Mouse (Mus musculus) cerebellum, adult 8-10 months (tissue): ENCODE measurements around the gene Dock2.
"Not testable (repeated sequence)": the region's sequence is repeated elsewhere in the genome, so short reads cannot be mapped to it uniquely, and the experiment has no call there.

Experiments
- DNase-seq: peaks from one replicate; pipeline ENCODE4 v3.0.0; 2022

Dock2 gene

DNA sequence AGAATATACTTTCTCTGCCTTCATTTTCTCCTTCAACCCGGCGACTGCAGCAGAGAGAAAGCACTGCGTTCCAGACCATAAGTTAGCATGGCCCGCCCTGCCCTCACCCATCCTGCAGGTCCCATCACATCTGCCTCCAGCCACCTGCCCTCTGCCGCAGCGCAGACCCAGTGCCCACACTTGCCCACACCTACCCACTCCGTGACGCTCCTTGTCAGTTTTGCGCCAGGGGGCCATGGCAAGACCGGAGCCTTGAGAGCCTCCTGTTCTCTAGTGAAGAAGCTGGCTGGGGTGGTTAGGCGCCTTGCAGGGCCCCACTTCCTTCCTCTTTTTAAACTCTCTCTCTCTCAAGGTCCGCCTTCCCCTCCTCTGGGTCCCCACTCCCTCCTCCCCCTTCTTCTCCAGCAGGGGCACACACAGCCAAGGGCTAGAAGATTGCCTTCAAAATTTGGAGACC, at the start of gene Dock2:
TSS of gene Dock2 (minus strand) at position 306 of the 457 bp plus-strand sequence.
- no peak for DNase-seq

DNA sequence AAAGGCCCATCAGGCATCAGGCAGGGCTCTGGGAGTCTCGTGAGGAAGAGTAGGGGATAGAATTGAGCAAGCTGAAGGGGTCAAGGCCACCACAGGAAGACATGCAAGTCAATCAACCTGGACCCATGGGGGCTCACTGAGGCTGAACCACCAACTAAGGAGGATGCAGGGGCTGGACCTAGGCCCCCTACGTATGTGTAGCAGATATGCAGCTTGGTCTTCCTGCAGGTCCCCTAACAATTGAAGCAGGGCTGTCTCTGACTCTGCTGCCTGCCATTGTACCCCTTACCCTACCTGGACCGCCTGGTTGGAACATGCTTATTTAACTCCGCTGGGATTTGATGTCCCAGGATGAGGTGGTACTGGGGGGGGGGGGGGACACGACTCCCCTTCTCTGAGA, 49.0 kb upstream of the Dock2 start:
- DNase-seq, result no peak

- DNase-seq, result no peak
These were observed 44.1 kb upstream of the Dock2 start for GRCm38 (mm10) chr11:34827803-34828202.

GRCm38 (mm10) chr11:34826940-34827339, 43.2 kb upstream of the Dock2 start:
- DNase-seq, result no peak

DNA sequence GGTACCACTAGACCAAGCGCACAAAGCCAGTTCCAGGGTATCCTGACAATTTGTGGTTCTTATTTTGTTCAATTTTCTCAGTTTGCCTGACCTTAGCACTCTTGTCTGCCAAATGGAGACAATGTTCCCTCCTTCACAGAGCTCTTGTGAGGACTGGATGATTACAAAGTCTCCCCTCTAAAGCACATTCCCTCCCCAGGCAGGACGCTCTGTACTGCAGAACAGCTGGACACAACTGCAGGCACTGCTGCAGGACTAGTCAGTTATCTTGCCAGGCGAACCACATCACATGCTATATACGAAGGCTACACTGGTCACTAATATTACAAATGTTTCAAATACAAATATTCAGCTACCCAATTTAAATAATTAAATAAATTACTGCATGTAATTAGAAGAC, 41.1 kb upstream of the Dock2 start:
- DNase-seq, result no peak

DNA sequence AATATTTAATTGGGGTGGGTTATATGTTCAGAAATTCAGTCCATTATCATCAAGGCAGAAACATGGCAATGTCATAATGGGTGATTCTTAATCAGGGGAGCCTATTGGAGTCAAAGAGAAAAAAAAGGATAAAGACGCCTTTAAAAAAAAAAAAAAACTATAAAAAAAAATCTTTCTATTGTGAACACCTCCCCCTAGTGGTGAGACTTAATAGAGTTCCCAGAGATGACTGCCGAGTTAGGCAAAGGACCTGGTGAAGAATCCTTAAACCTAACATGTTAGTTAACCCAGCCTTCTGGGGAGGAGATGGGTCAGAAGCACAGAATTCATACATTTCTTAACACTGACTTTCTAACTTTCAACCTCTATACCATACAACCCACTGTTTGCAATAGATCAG, 31.1 kb upstream of the Dock2 start:
- no peak for DNase-seq

- no peak for DNase-seq
These were observed 30.6 kb upstream of the Dock2 start for GRCm38 (mm10) chr11:34814319-34814718.

GRCm38 (mm10) chr11:34805026-34805425, 21.3 kb upstream of the Dock2 start:
- DNase-seq, result not testable (repeated sequence)

- DNase-seq, result not testable (repeated sequence)
These were observed 14.4 kb upstream of the Dock2 start for GRCm38 (mm10) chr11:34798066-34798465.

DNA sequence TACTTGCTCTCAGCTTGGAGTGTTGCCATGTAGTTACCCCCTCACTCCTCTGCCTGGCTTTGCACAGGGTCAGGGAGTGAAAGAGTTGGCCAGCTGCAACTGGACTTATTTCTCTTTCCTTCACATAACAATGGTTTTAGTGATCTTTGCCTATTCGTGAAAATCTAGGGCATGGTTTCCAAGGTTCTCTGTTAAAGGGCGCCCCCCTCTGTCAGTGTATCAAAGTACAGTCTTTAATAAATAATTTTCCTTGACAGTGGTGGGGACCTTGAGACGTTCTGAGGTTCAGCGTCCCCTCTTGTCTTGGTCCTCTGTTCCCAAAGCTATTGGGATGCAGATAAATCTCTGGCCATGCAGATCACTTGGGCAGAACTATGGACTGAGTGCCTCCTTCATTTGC, 12.4 kb upstream of the Dock2 start:
- DNase-seq, result no peak

DNA sequence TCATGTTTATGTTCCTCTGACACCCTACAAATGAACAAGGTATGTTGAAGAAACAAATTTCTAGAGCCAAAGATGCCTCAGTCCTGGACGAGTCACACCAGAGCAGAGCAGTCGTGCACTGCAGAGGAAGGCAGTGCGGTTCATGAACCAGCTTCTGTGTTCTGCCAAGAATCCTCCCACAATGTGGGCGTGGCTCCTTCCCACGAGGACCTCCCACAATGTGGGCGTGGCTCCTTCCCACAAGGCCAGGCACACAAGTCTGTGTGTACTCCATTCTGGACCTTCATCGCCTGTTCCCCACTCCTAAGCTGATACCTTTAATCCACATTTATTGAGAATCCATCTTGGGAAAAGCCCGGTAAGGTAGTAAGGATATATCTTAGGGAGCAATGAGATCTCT, 8.2 kb upstream of the Dock2 start:
- no peak for DNase-seq

DNA sequence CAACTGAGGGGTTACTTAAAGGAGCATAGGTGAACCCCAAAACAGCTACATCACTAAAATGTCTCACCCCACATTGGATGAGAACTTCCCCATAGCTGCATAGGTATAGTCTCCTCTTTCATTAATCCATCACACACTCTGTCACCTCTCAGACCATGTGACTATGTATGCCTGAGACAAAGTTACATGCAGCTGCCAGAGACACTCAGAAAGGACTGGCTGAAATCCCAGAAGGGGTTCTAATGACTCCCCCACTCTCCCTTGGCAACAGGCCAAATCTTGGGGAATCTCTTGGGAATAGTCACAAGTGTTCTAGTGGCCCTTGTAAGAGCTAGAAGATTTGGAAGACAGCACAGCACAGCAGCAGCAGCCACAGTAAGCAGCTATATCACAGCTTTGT, 1.2 kb upstream of the Dock2 start:
- no peak for DNase-seq

GRCm38 (mm10) chr11:34782516-34783430, 919 bp downstream of the Dock2 start:
- no peak for DNase-seq

DNA sequence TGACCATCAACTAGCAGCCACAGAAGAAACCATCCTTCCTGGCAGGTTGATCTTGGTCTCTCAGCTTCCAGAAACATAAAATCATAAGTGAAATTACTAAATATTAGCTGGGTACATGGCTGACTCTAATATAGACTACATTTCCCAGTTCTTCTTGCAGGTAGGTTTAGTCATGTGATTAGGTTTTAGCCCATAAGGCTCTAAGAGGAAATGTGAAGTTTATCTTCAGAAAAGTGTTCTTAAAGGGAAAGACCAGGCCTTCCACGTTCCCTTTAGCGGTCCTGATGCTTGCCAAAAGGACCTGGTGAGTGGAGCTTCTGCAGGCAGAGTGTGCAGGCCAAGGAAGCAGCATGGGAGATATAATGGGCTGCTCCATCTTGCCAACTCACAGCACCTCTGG, 2.9 kb downstream of the Dock2 start:
- DNase-seq, result no peak

DNA sequence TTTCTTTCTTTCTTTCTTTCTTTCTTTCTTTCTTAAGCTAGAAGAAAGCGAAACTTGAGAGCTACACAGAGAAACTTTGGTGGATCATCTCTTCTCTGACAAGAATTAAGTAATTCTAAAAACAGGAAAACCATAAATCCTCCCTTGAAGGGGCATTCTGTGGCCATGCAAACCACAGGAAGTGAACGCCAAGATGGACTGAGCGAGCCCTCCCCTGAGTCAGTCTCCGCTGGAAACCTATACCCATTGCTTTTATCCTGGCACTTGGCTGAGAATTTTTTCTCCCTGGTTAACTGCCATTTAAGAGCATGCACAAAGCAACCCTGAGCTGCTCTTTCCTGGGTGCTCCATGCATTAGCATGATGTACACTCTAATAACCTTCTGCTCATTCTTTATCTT, 3.7 kb downstream of the Dock2 start:
- no peak for DNase-seq

DNA sequence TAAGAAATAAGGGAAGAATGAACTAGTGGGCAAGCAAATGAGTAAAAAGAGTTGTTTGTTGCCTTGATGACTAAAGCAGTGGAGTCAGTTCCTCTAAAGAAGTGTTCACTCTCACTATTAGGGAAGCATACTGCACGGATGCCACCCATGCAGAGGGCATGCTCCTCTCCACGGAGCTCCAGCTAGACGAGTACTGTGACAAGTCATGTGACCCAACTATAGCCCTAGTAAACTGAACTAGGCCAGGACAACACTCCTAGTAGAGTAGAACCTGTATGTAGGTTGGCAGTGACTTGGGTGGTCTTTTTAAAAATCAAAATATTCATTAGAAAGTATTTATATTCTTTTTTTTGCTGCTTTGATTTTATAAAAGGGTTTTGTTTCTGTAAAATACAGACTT, 5.3 kb downstream of the Dock2 start:
- no peak for DNase-seq

DNA sequence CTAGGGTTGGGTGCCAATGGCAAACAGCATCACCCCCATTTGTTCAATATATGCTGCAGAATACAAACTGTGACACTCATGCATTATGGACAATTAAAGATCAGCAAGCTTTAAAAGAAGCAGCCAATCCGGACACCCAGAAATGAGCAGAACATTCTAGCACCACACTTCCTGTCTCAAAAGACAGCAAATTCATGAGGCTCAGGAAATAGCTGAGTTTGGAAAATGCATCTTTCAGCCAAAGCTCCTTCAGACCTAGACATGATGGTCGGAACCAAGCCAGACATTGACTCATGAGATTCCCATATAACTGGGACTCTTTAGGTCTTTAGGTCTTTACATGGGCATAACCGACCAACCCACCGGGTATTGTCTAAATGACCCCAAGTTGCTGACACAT, 6.2 kb downstream of the Dock2 start:
- no peak for DNase-seq

DNA sequence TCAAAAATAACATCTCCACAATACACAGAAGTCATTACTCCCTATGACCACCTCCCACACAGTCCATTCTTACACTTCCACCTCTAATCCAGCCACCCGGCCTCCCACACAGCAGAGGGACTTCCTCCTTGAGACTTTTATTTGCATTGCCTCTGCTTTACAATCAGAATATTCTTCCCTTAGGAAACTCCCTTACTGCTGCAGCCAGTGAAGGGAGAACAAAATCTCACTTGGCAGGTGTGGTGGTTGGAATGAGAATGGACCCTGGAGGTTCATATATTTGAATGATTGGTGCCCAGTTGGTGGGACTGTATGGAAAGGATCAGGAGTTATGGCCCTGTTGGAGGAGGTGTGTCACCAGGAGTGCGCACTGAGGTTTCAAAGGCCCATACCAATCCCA, 7.6 kb downstream of the Dock2 start:
- no peak for DNase-seq

DNA sequence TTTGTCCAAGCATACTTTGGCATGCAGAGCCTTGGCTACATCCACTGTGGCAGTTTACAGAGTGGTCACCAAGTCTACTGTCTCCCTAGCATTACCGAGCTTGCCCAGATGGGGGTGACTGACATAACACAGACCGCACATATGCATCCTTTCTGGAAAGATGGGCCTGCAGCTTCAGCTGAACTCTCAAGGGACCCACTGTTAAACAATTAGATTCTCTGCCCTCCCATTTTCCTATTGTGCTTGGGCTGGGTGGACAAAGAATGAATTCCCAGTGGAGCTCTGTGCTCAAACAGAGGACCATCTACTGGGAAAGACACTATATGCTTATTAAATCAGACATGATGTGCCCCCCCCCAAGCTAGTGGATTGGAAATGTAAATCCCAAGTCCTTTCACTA, 9.1 kb downstream of the Dock2 start:
- no peak for DNase-seq

- DNase-seq, result no peak
These were observed 10.3 kb downstream of the Dock2 start for GRCm38 (mm10) chr11:34773304-34773895.

GRCm38 (mm10) chr11:34771221-34771986, 12.3 kb downstream of the Dock2 start:
- DNase-seq, result no peak

- no peak for DNase-seq
These were observed 13.0 kb downstream of the Dock2 start for GRCm38 (mm10) chr11:34770666-34771065.

DNA sequence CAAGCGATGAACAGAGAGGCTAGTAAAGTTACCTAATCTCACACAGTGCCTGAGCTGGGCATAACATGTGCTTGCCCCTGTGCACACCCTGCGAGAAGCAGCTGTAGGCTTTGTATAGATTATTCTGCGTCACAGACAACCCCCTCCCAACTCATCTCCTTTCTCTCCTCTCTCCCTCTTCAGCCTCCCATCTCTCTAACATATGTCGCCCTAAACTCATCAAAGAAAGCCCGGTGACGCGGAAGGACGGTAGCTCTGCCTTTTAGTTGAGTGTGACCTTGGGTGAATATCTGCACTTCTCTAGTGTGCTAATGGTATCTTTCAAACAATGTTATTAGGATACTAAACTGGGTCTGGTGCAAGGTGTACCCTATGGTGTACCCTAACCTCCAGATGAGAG, 13.7 kb downstream of the Dock2 start:
- DNase-seq, result no peak

- no peak for DNase-seq
These were observed 14.3 kb downstream of the Dock2 start for GRCm38 (mm10) chr11:34769396-34769795.
